Comparison of ENCODE assay signal across 26 mouse cellular contexts in genomic region chr13:15670144-15670961, GRCm38 (mm10).
DNase-seq lines count a peak whose midpoint lies in the region; ATAC-seq and TF ChIP-seq lines count a peak whose summit lies in the region.
"Had no signal": no experiment of that assay in that cellular context is flagged by ENCODE, and none has a peak within 500 bp of the region (broad histone marks: within the 10 kb centered on the region; RNA-seq: fewer than 3 reads in every experiment).

No protein-coding gene starts in this region.

- ATAC-seq in liver, embryonic 12.5 days, result peak; percentile 78
- 0 out of 2 replicates have a peak, but pooled peaks have one; percentile 20 for ATAC-seq in hindbrain, embryonic 16.5 days
- ATAC-seq in intestine, postnatal 0 days, result peak; percentile 66
- peak; percentile 74 for ATAC-seq in midbrain, embryonic 13.5 days
- ATAC-seq: forebrain, postnatal 0 days; Patski had no signal

- no peak for TF ChIP-seq CTCF in intestine, postnatal 0 days (IDR thresholded peaks at IDR 0.05; ENCODE audit: low read depth)

- H3K9me3 ChIP-seq in liver, embryonic 12.5 days (replicated peaks), result no peaks in the 10 kb centered on the region
- H3K9me3 ChIP-seq in hindbrain, embryonic 16.5 days (ENCODE audit: control insufficient read depth, low read length), result no peaks in the 10 kb centered on the region
- H3K9me3 ChIP-seq in intestine, postnatal 0 days (ENCODE audit: control insufficient read depth), result no peaks in the 10 kb centered on the region
- no peaks in the 10 kb centered on the region for H3K9me3 ChIP-seq in midbrain, embryonic 13.5 days
- H3K9me3 ChIP-seq: embryonic facial prominence, embryonic 15.5 days; G1E had no signal

- H3K27ac ChIP-seq in liver, embryonic 12.5 days, result no peak overlapping the region
- H3K27ac ChIP-seq in hindbrain, embryonic 16.5 days (ENCODE audit: low read depth, low read length), result no peak overlapping the region
- no peak overlapping the region for H3K27ac ChIP-seq in intestine, postnatal 0 days (ENCODE audit: low read depth, low read length)
- H3K27ac ChIP-seq in midbrain, embryonic 13.5 days, result peak overlapping the region; percentile 25; the same call in 1 of the 2 replicates
- H3K27ac ChIP-seq: embryonic facial prominence, embryonic 15.5 days; heart, adult 2 months had no signal

- 44% methylated on average over 9 of the region's 9 CpGs for WGBS in liver, embryonic 12.5 days (ENCODE audit: insufficient replicate concordance)
- 76% methylated on average over 9 of the region's 9 CpGs for WGBS in hindbrain, embryonic 16.5 days
- WGBS in intestine, postnatal 0 days, result 36% methylated on average over 9 of the region's 9 CpGs
- WGBS in midbrain, embryonic 13.5 days, result 71% methylated on average over 9 of the region's 9 CpGs

- no peaks in the 10 kb centered on the region for H3K36me3 ChIP-seq in liver, embryonic 12.5 days
- no peaks in the 10 kb centered on the region for H3K36me3 ChIP-seq in hindbrain, embryonic 16.5 days (ENCODE audit: control insufficient read depth, insufficient read depth, low read length)
- H3K36me3 ChIP-seq in intestine, postnatal 0 days (ENCODE audit: control insufficient read depth, insufficient read depth), result no peaks in the 10 kb centered on the region
- no peaks in the 10 kb centered on the region for H3K36me3 ChIP-seq in midbrain, embryonic 13.5 days
- H3K36me3 ChIP-seq: embryonic facial prominence, embryonic 15.5 days; G1E had no signal

- no peak overlapping the region for H3K4me3 ChIP-seq in liver, embryonic 12.5 days
- H3K4me3 ChIP-seq in hindbrain, embryonic 16.5 days (ENCODE audit: low read length), result no peak overlapping the region
- no peak overlapping the region for H3K4me3 ChIP-seq in intestine, postnatal 0 days (ENCODE audit: low read depth, low read length)
- H3K4me3 ChIP-seq in midbrain, embryonic 13.5 days (replicated peaks), result no peak overlapping the region
- H3K4me3 ChIP-seq: embryonic facial prominence, embryonic 15.5 days; heart, adult 2 months; megakaryocyte, embryonic 14.5 days; myocyte had no signal

- H3K4me2 ChIP-seq in liver, embryonic 12.5 days, result peak overlapping the region; percentile 20; the same call in 1 of the 2 replicates
- no peak overlapping the region for H3K4me2 ChIP-seq in hindbrain, embryonic 16.5 days (ENCODE audit: low read length)
- H3K4me2 ChIP-seq in intestine, postnatal 0 days (replicated peaks; ENCODE audit: low read depth), result peak overlapping the region; percentile 44
- no peak overlapping the region for H3K4me2 ChIP-seq in midbrain, embryonic 13.5 days (replicated peaks)
- H3K4me2 ChIP-seq: embryonic facial prominence, embryonic 15.5 days had no signal

- no peaks in the 10 kb centered on the region for H3K27me3 ChIP-seq in liver, embryonic 12.5 days (replicated peaks)
- no peaks in the 10 kb centered on the region for H3K27me3 ChIP-seq in hindbrain, embryonic 16.5 days (replicated peaks; ENCODE audit: control insufficient read depth, insufficient read depth, low read length)
- H3K27me3 ChIP-seq in intestine, postnatal 0 days (replicated peaks; ENCODE audit: control insufficient read depth, insufficient read depth, low read length), result no peaks in the 10 kb centered on the region
- H3K27me3 ChIP-seq in midbrain, embryonic 13.5 days, result no peaks in the 10 kb centered on the region
- H3K27me3 ChIP-seq: CH12.LX; embryonic facial prominence, embryonic 15.5 days; megakaryocyte, embryonic 14.5 days; Patski had no signal

- DNase-seq in liver, result no peak
- DNase-seq in adrenal gland, adult 8-10 months, result no peak
- no peak for DNase-seq in spleen, postnatal 14 days (ENCODE audit: low spot score in 2 of 2)
- DNase-seq: B cell, adult 2 months; cerebellum, adult 11 months; cerebellum, adult 9-11 months; forebrain, postnatal 0 days; gastrocnemius, postnatal 25 days; heart, adult 2 months; kidney, adult 9 months; kidney, postnatal 36 days; layer of hippocampus, postnatal 36 days; lung, postnatal 14 days; right cerebral cortex, adult 18-20 months; right cerebral cortex, postnatal 4 days; thymus, adult 2 months had no signal

- no peak overlapping the region for H3K9ac ChIP-seq in liver, embryonic 12.5 days
- H3K9ac ChIP-seq in hindbrain, embryonic 16.5 days (ENCODE audit: low read depth, low read length), result no peak overlapping the region
- no peak overlapping the region for H3K9ac ChIP-seq in intestine, postnatal 0 days (ENCODE audit: low read depth, low read length)
- H3K9ac ChIP-seq in midbrain, embryonic 13.5 days (replicated peaks), result no peak overlapping the region
- H3K9ac ChIP-seq: embryonic facial prominence, embryonic 15.5 days; forebrain, postnatal 0 days had no signal

- H3K4me1 ChIP-seq in liver, embryonic 12.5 days, result peaks cover 12% of the 10 kb centered on the region
- no peaks in the 10 kb centered on the region for H3K4me1 ChIP-seq in hindbrain, embryonic 16.5 days (ENCODE audit: control insufficient read depth, insufficient read depth, low read depth, low read length)
- H3K4me1 ChIP-seq in intestine, postnatal 0 days (replicated peaks; ENCODE audit: control insufficient read depth, insufficient read depth, low read length), result no peaks in the 10 kb centered on the region
- H3K4me1 ChIP-seq in midbrain, embryonic 13.5 days (replicated peaks), result peaks cover 11% of the 10 kb centered on the region
- H3K4me1 ChIP-seq: megakaryocyte, embryonic 14.5 days had no signal

Comparison
In these comparisons a context has a peak if more than half of its experiments do, and no peak if none do; other contexts are left out.
1. ATAC-seq: peak in every context shown above with its lines; median percentile 78 in liver, embryonic 12.5 days; 74 in midbrain, embryonic 13.5 days; 66 in intestine, postnatal 0 days; 20 in hindbrain, embryonic 16.5 days.
2. H3K4me2 ChIP-seq: peak in liver, embryonic 12.5 days (single experiment) and intestine, postnatal 0 days (single experiment); none in hindbrain, embryonic 16.5 days (single experiment) and midbrain, embryonic 13.5 days (single experiment).